ENCODE assay signal across 13 mouse cellular contexts in the genomic region with DNA sequence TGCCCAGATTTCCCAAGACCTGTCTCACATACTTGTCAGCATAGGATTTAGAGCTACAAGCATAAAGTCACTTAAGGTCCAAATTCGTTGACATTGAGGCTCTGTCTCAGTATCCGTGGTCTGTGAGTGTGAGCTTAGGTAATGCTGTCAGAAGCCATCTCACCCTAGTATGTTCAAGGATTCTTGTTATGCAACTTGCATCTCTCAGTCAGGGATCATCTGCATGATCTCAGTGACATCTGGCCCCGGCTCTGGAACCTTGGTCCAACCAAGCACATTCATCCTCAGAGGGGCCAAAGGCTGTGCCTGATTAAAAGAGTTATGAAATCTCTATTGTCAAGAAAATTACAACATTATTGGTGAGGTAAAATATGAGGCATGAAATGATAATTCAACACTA. TPM values are rescaled to one million over a fixed set of nuclear protein-coding genes. Genes with fewer than 3 reads are reported as not detected.
A peak's percentile ranks its signal among the peaks of the same experiment; 100 is the strongest.
DNase-seq lines count a peak whose midpoint lies in the region; ATAC-seq lines count a peak whose summit lies in the region.
"Had no signal": no experiment of that assay in that cellular context is flagged by ENCODE, and none has a peak within 500 bp of the region (broad histone marks: within the 10 kb centered on the region; RNA-seq: fewer than 3 reads in every experiment).

No protein-coding gene starts in this region.

- WGBS in kidney, embryonic 14.5 days, result 77% methylated on average over 3 of the region's 3 CpGs
- 69% methylated on average over 3 of the region's 3 CpGs for WGBS in kidney, embryonic 16.5 days
- WGBS in kidney, embryonic 15.5 days, result 78% methylated on average over 3 of the region's 3 CpGs

- H3K36me3 ChIP-seq in kidney, embryonic 14.5 days (ENCODE audit: control insufficient read depth, insufficient read depth, low read length), result no peaks in the 10 kb centered on the region
- no peaks in the 10 kb centered on the region for H3K36me3 ChIP-seq in kidney, embryonic 16.5 days (ENCODE audit: insufficient read depth, low read length)
- H3K36me3 ChIP-seq in kidney, embryonic 15.5 days, result no peaks in the 10 kb centered on the region
- H3K36me3 ChIP-seq: embryonic facial prominence, embryonic 15.5 days had no signal

- peak; percentile 19 for DNase-seq in cerebellum, adult 9-10 months
- DNase-seq in cerebellum, adult 11 months, result no peak
- DNase-seq in adrenal gland, adult 8-10 months, result peak; percentile 84
- DNase-seq in left cerebral cortex, adult 9 months (ENCODE audit: low spot score in 2 of 2), result no peak
- DNase-seq: cerebellum, adult 8-10 months; liver; right cerebral cortex, adult 18-20 months had no signal

- no peaks in the 10 kb centered on the region for H3K9me3 ChIP-seq in kidney, embryonic 14.5 days (ENCODE audit: control insufficient read depth, low read length)
- no peaks in the 10 kb centered on the region for H3K9me3 ChIP-seq in kidney, embryonic 16.5 days (ENCODE audit: low read length)
- no peaks in the 10 kb centered on the region for H3K9me3 ChIP-seq in kidney, embryonic 15.5 days (replicated peaks)
- H3K9me3 ChIP-seq: embryonic facial prominence, embryonic 15.5 days had no signal

- H3K27ac ChIP-seq in kidney, embryonic 14.5 days (ENCODE audit: low read depth, low read length), result no peak overlapping the region
- no peak overlapping the region for H3K27ac ChIP-seq in kidney, embryonic 16.5 days (ENCODE audit: low read length)
- no peak overlapping the region for H3K27ac ChIP-seq in kidney, embryonic 15.5 days
- H3K27ac ChIP-seq: embryonic facial prominence, embryonic 15.5 days had no signal

- no peak overlapping the region for H3K9ac ChIP-seq in kidney, embryonic 14.5 days (ENCODE audit: low read depth, low read length)
- H3K9ac ChIP-seq in kidney, embryonic 16.5 days (replicated peaks; ENCODE audit: low read length), result no peak overlapping the region
- H3K9ac ChIP-seq in kidney, embryonic 15.5 days, result no peak overlapping the region
- H3K9ac ChIP-seq: embryonic facial prominence, embryonic 15.5 days had no signal

- peaks cover 7% of the 10 kb centered on the region for H3K4me1 ChIP-seq in kidney, embryonic 14.5 days (ENCODE audit: control insufficient read depth, insufficient read depth, low read length)
- peaks cover 8% of the 10 kb centered on the region for H3K4me1 ChIP-seq in kidney, embryonic 16.5 days (ENCODE audit: insufficient read depth, low read length)
- H3K4me1 ChIP-seq in kidney, embryonic 15.5 days, result peaks cover 5% of the 10 kb centered on the region; the same call in 1 of the 2 replicates

- no peak overlapping the region for H3K4me3 ChIP-seq in kidney, embryonic 14.5 days (ENCODE audit: low read length)
- no peak overlapping the region for H3K4me3 ChIP-seq in kidney, embryonic 16.5 days (ENCODE audit: low read length)
- H3K4me3 ChIP-seq in kidney, embryonic 15.5 days (replicated peaks), result no peak overlapping the region

- no peaks in the 10 kb centered on the region for H3K27me3 ChIP-seq in kidney, embryonic 14.5 days (ENCODE audit: control insufficient read depth, insufficient read depth, low read length)
- no peaks in the 10 kb centered on the region for H3K27me3 ChIP-seq in kidney, embryonic 16.5 days (ENCODE audit: insufficient read depth, low read length)
- no peaks in the 10 kb centered on the region for H3K27me3 ChIP-seq in kidney, embryonic 15.5 days
- H3K27me3 ChIP-seq: embryonic facial prominence, embryonic 15.5 days had no signal

- H3K4me2 ChIP-seq in kidney, embryonic 14.5 days (replicated peaks; ENCODE audit: low read depth, low read length), result peak overlapping the region; percentile 43; the same call in 1 of the 2 replicates
- H3K4me2 ChIP-seq in kidney, embryonic 16.5 days (replicated peaks; ENCODE audit: low read depth, low read length), result no peak overlapping the region
- peak overlapping the region; percentile 69; the same call in 1 of the 2 replicates for H3K4me2 ChIP-seq in kidney, embryonic 15.5 days

- ATAC-seq in kidney, embryonic 14.5 days (ENCODE audit: low FRiP score, low TSS enrichment), result no peak
- no peak for ATAC-seq in kidney, embryonic 16.5 days (ENCODE audit: low FRiP score, low TSS enrichment)
- ATAC-seq in kidney, embryonic 15.5 days (replicated peaks; ENCODE audit: low FRiP score), result no peak
- no peak for ATAC-seq in megakaryocyte-erythroid progenitor cell, adult 5-6 weeks (replicated peaks; ENCODE audit: low FRiP score, low TSS enrichment, poor library complexity, severe bottlenecking)
- ATAC-seq: intestine, embryonic 16.5 days had no signal

RNA-seq across cellular contexts. Expression of a gene that starts 1.2 kb away (rescaled TPM):
- polyA plus RNA-seq in kidney, embryonic 14.5 days (2014; fragmentation: Nextera tagmentation; extraction: Ambion mirVana), result 13.6 and 14.3 TPM in 2 replicates
- 14.0 and 14.2 TPM in 2 replicates for polyA plus RNA-seq in kidney, embryonic 16.5 days (2015; fragmentation: Nextera tagmentation; extraction: Ambion mirVana)
- 10 to 100 TPM; 13.0 to 19.7 (median 16.5) TPM for total RNA-seq in adrenal gland, adult 8-10 months (2022)
- polyA plus RNA-seq in kidney, embryonic 15.5 days (2015; fragmentation: Nextera tagmentation; extraction: Ambion mirVana), result 11.0 and 12.4 TPM in 2 replicates
- total RNA-seq in megakaryocyte-erythroid progenitor cell, adult 5-6 weeks (2014; fragmentation: Nextera tagmentation), result 15.8 and 22.0 TPM in 2 replicates
- total RNA-seq in megakaryocyte-erythroid progenitor cell, adult 5-6 weeks (2017), result 15.8 and 23.0 TPM in 2 replicates

Comparison
In these comparisons a context has a peak if more than half of its experiments do, and no peak if none do; other contexts are left out.
1. DNase-seq: peak in cerebellum, adult 9-10 months (single experiment) and adrenal gland, adult 8-10 months (single experiment); none in cerebellum, adult 11 months (single experiment) and left cerebral cortex, adult 9 months (0 of 2).